Mouse (Mus musculus) MEL (cell line): ENCODE data around the gene Gm37240.

ENCODE experiments used
- ELF1 ChIP-seq: IDR thresholded peaks from 2 replicates; pipeline ENCODE4 v1.6.1; 2014; ENCODE audit warnings: low read depth, mild to moderate bottlenecking, inconsistent platforms, low read length, improper control_type of control experiment, moderate library complexity
- EP300 ChIP-seq, 2 experiments: IDR thresholded peaks; 2 replicates each; pipeline ENCODE4 v1.6.1; 2011; ENCODE audit warnings: improper control_type of control experiment in 2 of 2, low read length in 2 of 2, low read depth in 1 of 2, mild to moderate bottlenecking in 1 of 2
- POLR2A ChIP-seq, 2 experiments: IDR thresholded peaks; 2 replicates each; pipeline ENCODE4 v1.6.1; 2011 to 2012; ENCODE audit warnings: low read length in 2 of 2, mild to moderate bottlenecking in 2 of 2, control low read depth in 1 of 2, improper control_type of control experiment in 1 of 2, low read depth in 1 of 2, moderate library complexity in 1 of 2; ENCODE audit not compliant: control insufficient read depth in 1 of 2, insufficient read depth in 1 of 2, poor library complexity in 1 of 2
- POLR2AphosphoS2 ChIP-seq: IDR thresholded peaks from 2 replicates; pipeline ENCODE4 v1.6.1; 2011; ENCODE audit warnings: low read length, improper control_type of control experiment
- POLR2AphosphoS5 ChIP-seq: IDR thresholded peaks from 2 replicates; pipeline ENCODE4 v1.6.1; 2012; ENCODE audit warnings: low read depth, borderline replicate concordance, mild to moderate bottlenecking, inconsistent platforms, low read length, moderate library complexity, mixed read lengths

GRCm38 (mm10) chr3:85478731-85479130 is 408.6 kb downstream of the Gm37240 start:
- TF ChIP-seq POLR2A (IDR thresholded peaks at IDR 0.05; ENCODE audit: control insufficient read depth in 1 of 2, insufficient read depth in 1 of 2, low read depth in 1 of 2, low read length in 2 of 2, poor library complexity in 1 of 2) (no peak), EP300 (IDR thresholded peaks at IDR 0.05; ENCODE audit: low read depth in 1 of 2, low read length in 2 of 2) (no peak), ELF1 (no peak), POLR2AphosphoS2 (no peak), POLR2AphosphoS5 (no peak)
